Mouse (Mus musculus): ENCODE results near the gene Fzd2. TPM values are rescaled to one million over a fixed set of nuclear protein-coding genes. Genes with fewer than 3 reads are reported as not detected.

The Fzd2 gene
- total and polyA plus RNA-seq, 2 experiments from 2014 or later, result 3.9 to 17.3 TPM

GRCm38 (mm10) chr11:102568191-102568590, 36.0 kb upstream of the Fzd2 start:
- no peak for ATAC-seq (ENCODE audit: low FRiP score)
- no peaks in the 10 kb centered on the region for H3K27me3 ChIP-seq (ENCODE audit: insufficient read depth, low read length)
- no peaks in the 10 kb centered on the region for H3K4me1 ChIP-seq (ENCODE audit: insufficient read depth, low read length)
- 80% methylated on average over 12 of the region's 12 CpGs for WGBS
- H3K27ac ChIP-seq (ENCODE audit: low read depth, low read length), result no peak overlapping the region
- peak; percentile 36 for TF ChIP-seq CTCF (IDR thresholded peaks at IDR 0.05)
- H3K4me2 ChIP-seq (ENCODE audit: low read depth, low read length, poor library complexity, severe bottlenecking), result no peak overlapping the region
- H3K4me3 ChIP-seq (ENCODE audit: low read depth, low read length), result no peak overlapping the region
- H3K9me3 ChIP-seq (ENCODE audit: low read length), result no peaks in the 10 kb centered on the region
- H3K9ac ChIP-seq (replicated peaks; ENCODE audit: low read length, poor library complexity, severe bottlenecking), result no peak overlapping the region
- DNase-seq (ENCODE audit: low spot score), result no peak
- no peaks in the 10 kb centered on the region for H3K36me3 ChIP-seq (ENCODE audit: insufficient read depth, low read length)

- no peak overlapping the region for H3K4me3 ChIP-seq (ENCODE audit: low read depth, low read length)
- no peaks in the 10 kb centered on the region for H3K27me3 ChIP-seq (ENCODE audit: insufficient read depth, low read length)
- no peak overlapping the region for H3K27ac ChIP-seq (ENCODE audit: low read depth, low read length)
- DNase-seq (ENCODE audit: low spot score), result no peak
- no peaks in the 10 kb centered on the region for H3K9me3 ChIP-seq (ENCODE audit: low read length)
- no peak overlapping the region for H3K4me2 ChIP-seq (ENCODE audit: low read depth, low read length, poor library complexity, severe bottlenecking)
- WGBS, result 82% methylated on average over 7 of the region's 7 CpGs
- no peaks in the 10 kb centered on the region for H3K4me1 ChIP-seq (ENCODE audit: insufficient read depth, low read length)
- no peak for ATAC-seq (ENCODE audit: low FRiP score)
- TF ChIP-seq CTCF (IDR thresholded peaks at IDR 0.05), result no peak
- H3K36me3 ChIP-seq (ENCODE audit: insufficient read depth, low read length), result no peaks in the 10 kb centered on the region
- no peak overlapping the region for H3K9ac ChIP-seq (replicated peaks; ENCODE audit: low read length, poor library complexity, severe bottlenecking)
Measured at GRCm38 (mm10) chr11:102568756-102569377, 35.3 kb upstream of the Fzd2 start.

- ATAC-seq (ENCODE audit: low FRiP score) (no peak), DNase-seq (ENCODE audit: low spot score) (peak; percentile 93)
- H3K9me3 ChIP-seq (ENCODE audit: low read length), result no peaks in the 10 kb centered on the region
- H3K4me3 ChIP-seq (ENCODE audit: low read depth, low read length), result peak overlapping the region; percentile 27
- H3K4me2 ChIP-seq (ENCODE audit: low read depth, low read length, poor library complexity, severe bottlenecking), result peak overlapping the region; percentile 69
- H3K27me3 ChIP-seq (ENCODE audit: insufficient read depth, low read length), result no peaks in the 10 kb centered on the region
- no peaks in the 10 kb centered on the region for H3K4me1 ChIP-seq (ENCODE audit: insufficient read depth, low read length)
- peak; percentile 91 for TF ChIP-seq CTCF (IDR thresholded peaks at IDR 0.05)
- no peak overlapping the region for H3K27ac ChIP-seq (ENCODE audit: low read depth, low read length)
- no peaks in the 10 kb centered on the region for H3K36me3 ChIP-seq (ENCODE audit: insufficient read depth, low read length)
- no peak overlapping the region for H3K9ac ChIP-seq (replicated peaks; ENCODE audit: low read length, poor library complexity, severe bottlenecking)
- 8% methylated on average over 18 of the region's 18 CpGs for WGBS
Measured at GRCm38 (mm10) chr11:102572866-102573663, 31.1 kb upstream of the Fzd2 start.

DNA sequence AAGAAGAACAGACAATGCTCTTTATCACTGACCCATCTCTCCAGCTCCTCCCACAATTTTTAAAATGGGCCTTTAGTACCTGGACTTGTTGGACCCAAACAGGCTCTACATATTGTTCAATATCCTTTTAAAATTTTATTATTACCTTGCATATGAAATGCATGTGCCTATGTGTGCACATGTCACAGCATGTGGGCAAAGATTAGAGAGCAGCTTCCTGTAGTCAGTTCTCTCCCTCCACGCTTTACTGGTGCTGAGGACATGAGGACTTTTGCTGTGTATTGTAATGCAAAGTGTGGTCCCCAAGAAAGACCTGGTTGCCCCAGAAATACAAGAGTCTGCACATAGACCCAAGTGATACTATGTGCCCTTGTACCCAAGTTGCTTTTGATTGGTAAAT, 29.2 kb upstream of the Fzd2 start:
- 50% methylated on average over 1 of the region's 1 CpGs for WGBS

DNA sequence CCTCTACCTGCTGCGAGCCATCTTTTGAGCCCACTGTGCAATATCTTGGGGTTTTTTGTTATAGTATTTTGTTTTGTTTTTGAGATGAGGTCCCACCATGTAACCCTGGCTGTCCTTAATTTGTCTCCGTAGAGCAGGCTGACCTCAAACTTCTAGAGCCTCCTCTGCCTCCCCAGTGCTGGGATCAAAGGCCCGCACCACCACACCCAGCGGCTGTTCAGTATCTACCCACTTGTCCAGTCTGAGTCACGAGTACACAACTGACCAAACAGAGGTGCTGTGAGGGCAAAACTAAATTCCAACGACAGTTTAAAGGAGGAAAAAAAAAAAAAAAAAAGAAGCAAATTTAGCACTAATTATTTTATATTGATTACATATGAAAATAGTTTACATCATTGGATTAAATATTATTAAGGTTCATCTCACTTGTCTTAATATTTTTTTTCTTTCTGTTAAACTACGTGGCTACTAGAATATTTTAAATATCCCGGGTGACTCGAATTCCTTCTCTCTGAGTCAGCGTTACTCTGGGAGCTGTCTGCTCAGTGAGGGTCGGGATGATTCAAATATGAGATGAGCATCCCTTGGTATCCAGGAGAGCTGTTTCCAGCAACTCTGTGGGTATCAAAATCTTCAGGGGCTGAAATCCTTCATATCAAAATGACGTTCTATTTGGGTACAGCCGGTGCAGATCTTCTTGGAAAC, 28.0 kb upstream of the Fzd2 start:
- no peak overlapping the region for H3K9ac ChIP-seq (replicated peaks; ENCODE audit: low read length, poor library complexity, severe bottlenecking)
- 74% methylated on average over 13 of the region's 13 CpGs for WGBS

More for the DNA sequence above, 29.2 kb upstream of the Fzd2 start:
- DNase-seq (ENCODE audit: low spot score), result no peak
- no peak for ATAC-seq (ENCODE audit: low FRiP score)
- no peaks in the 10 kb centered on the region for H3K9me3 ChIP-seq (ENCODE audit: low read length)
- H3K27ac ChIP-seq (ENCODE audit: low read depth, low read length), result no peak overlapping the region
- H3K4me1 ChIP-seq (ENCODE audit: insufficient read depth, low read length), result no peaks in the 10 kb centered on the region
- no peak overlapping the region for H3K9ac ChIP-seq (replicated peaks; ENCODE audit: low read length, poor library complexity, severe bottlenecking)
- no peak for TF ChIP-seq CTCF (IDR thresholded peaks at IDR 0.05)
- no peaks in the 10 kb centered on the region for H3K36me3 ChIP-seq (ENCODE audit: insufficient read depth, low read length)
- no peak overlapping the region for H3K4me3 ChIP-seq (ENCODE audit: low read depth, low read length)
- no peaks in the 10 kb centered on the region for H3K27me3 ChIP-seq (ENCODE audit: insufficient read depth, low read length)
- no peak overlapping the region for H3K4me2 ChIP-seq (ENCODE audit: low read depth, low read length, poor library complexity, severe bottlenecking)

More for the DNA sequence above, 28.0 kb upstream of the Fzd2 start:
- no peak for ATAC-seq (ENCODE audit: low FRiP score)
- no peaks in the 10 kb centered on the region for H3K9me3 ChIP-seq (ENCODE audit: low read length)
- no peaks in the 10 kb centered on the region for H3K36me3 ChIP-seq (ENCODE audit: insufficient read depth, low read length)
- no peak for TF ChIP-seq CTCF (IDR thresholded peaks at IDR 0.05)
- H3K27me3 ChIP-seq (ENCODE audit: insufficient read depth, low read length), result no peaks in the 10 kb centered on the region
- H3K4me1 ChIP-seq (ENCODE audit: insufficient read depth, low read length), result 0 out of 2 replicates have a peak, but pooled peaks cover under 1% of the 10 kb centered on the region
- H3K27ac ChIP-seq (ENCODE audit: low read depth, low read length), result no peak overlapping the region
- H3K4me2 ChIP-seq (ENCODE audit: low read depth, low read length, poor library complexity, severe bottlenecking), result no peak overlapping the region
- DNase-seq (ENCODE audit: low spot score), result no peak
- no peak overlapping the region for H3K4me3 ChIP-seq (ENCODE audit: low read depth, low read length)
